Mouse (Mus musculus): ENCODE results near the gene Ndufaf4. TPM values are rescaled to one million over a fixed set of nuclear protein-coding genes. Genes with fewer than 3 reads are reported as not detected.
"Not testable (repeated sequence)": the region's sequence is repeated elsewhere in the genome, so short reads cannot be mapped to it uniquely, and the experiment has no call there.

Gene Ndufaf4
- 50.2 and 55.8 TPM in 2 replicates for polyA plus RNA-seq (2015; fragmentation: Nextera tagmentation; extraction: Ambion mirVana)

DNA sequence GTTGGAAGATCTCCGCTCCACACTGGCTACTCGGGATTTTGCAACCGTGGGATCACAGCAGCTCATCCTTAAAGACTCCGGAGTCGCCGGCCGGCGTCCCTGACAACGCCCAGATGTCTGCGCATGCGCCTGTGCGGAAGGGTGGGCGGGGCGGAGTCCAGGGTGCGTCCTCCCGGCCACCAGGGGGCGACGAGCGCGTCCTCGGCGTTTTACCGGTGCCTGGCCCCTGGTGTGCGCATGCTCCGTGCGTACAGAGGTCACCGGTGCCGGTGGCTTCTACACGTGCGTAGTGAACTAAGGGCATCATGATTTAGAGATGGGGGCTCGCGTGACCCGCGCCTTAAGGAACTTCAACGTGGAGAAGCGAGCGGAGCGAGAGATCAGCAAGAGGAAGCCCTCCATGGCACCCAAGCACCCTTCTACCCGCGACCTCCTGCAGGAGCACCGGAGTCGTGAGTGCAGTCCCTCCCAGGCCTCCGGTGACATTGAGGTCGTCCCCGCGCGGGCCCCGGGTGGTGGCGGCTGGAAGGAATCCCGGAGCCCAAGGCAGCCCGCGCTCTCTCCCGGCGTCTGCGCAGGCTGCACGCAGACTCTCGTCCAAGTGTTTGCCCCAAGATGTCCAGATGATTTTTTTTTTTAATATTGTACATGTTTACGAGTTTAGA, at the start of gene Ndufaf4:
Gene Ndufaf4, plus strand, starts transcription at position 233 of the 665 bp plus-strand sequence.
- under 1% methylated on average over 58 of the region's 58 CpGs for WGBS
- H3K9ac ChIP-seq (ENCODE audit: low read depth, low read length), result peak within 1 kb of the TSS; percentile 89
- no peaks in the 10 kb centered on the region for H3K27me3 ChIP-seq (replicated peaks; ENCODE audit: control insufficient read depth, insufficient read depth, low read length)
- ATAC-seq, result peak; percentile 99
- H3K4me2 ChIP-seq (ENCODE audit: low read depth, low read length), result peak within 1 kb of the TSS; percentile 83
- peaks cover 9% of the 10 kb centered on the region for H3K4me1 ChIP-seq (ENCODE audit: control insufficient read depth, insufficient read depth, low read length)
- peaks cover 2% of the 10 kb centered on the region; the same call in 1 of the 2 replicates for H3K36me3 ChIP-seq (ENCODE audit: control insufficient read depth, insufficient read depth, low read length)
- peak within 1 kb of the TSS; percentile 51; the same call in 1 of the 2 replicates for H3K27ac ChIP-seq (ENCODE audit: low read length)
- no peaks in the 10 kb centered on the region for H3K9me3 ChIP-seq (ENCODE audit: control insufficient read depth, low read length)
- H3K4me3 ChIP-seq (ENCODE audit: low read length), result peak within 1 kb of the TSS; percentile 93

DNA sequence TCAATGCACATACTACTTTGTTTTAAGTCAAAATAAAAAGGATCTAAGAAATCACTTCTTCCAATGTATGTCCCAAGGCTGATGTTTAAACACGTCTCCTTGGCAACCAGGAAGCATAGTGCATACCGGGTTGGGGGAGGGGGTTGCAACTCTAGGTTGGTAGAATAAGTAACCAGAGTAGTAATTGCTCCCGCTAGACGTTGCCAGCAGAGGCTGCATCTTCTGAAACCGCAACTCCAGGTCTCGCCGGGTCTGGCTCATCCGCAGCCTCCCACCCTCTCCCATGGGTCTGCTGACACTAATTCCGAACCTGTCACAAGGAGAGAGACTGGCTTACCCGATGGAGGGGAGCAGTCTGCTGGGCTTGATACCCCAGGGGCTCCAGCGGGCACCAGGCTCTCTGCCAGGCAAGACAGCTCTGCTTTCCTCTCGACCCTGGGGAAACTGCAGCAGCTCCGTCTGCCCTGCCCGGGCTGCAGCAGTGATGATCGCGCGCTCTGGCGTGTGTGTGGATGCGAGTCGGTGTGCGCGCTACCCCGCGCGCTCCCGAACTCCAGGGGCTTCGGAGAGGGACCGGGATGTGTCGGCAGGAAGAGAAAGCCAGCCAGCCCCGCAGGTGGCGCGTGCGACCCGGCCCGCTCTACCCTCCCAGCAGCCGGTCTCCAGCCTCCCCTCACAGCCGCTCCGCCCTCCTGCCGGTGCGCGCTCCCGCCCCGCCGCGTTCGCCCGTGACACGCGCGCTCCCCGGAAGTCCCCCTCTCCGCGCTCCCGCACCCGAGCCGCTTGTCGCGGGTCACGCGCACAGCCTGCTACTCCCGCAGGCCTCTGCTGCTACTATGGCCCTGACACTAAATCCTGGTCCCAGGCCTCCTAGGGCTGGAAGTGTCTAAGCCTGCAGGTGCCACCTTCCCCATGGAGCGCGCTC, 47.2 kb upstream of the Ndufaf4 start, which contains the start of gene Klhl32:
Gene Klhl32, minus strand, starts transcription at position 724 of the 925 bp plus-strand sequence.
- Histone ChIP-seq H3K27me3 (replicated peaks; ENCODE audit: control insufficient read depth, insufficient read depth, low read length) (no peaks in the 10 kb centered on the region), H3K9ac (ENCODE audit: low read depth, low read length) (peak within 1 kb of the TSS; percentile 75), H3K27ac (ENCODE audit: low read length) (peak within 1 kb of the TSS; percentile 21; the same call in 1 of the 2 replicates), H3K9me3 (ENCODE audit: control insufficient read depth, low read length) (no peaks in the 10 kb centered on the region), H3K36me3 (ENCODE audit: control insufficient read depth, insufficient read depth, low read length) (no peaks in the 10 kb centered on the region), H3K4me1 (ENCODE audit: control insufficient read depth, insufficient read depth, low read length) (no peaks in the 10 kb centered on the region), H3K4me3 (ENCODE audit: low read length) (peak within 1 kb of the TSS; percentile 70), H3K4me2 (ENCODE audit: low read depth, low read length) (peak within 1 kb of the TSS; percentile 97)
- peak; percentile 96 for ATAC-seq
- WGBS, result under 1% methylated on average over 57 of the region's 63 CpGs

DNA sequence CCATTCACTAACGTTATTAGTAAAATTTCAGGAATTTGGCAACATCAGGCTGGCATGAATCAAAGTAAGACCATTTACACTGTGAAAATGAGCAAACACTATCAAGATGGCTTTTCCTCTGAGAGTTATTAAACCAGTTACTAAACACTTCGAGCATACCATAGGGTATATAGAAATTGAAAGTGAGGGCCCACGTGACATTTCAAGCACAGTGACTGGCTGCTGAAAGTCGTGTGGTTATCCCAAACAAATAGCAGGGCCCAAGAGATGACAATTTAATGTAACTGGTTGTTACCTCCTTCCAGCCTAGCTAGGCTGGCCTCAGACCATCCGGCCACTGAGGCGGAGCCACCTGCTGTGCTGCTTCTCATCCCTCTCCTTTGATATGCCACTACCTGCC, 32.2 kb upstream of the Ndufaf4 start:
- WGBS, result 44% methylated on average over 6 of the region's 6 CpGs

DNA sequence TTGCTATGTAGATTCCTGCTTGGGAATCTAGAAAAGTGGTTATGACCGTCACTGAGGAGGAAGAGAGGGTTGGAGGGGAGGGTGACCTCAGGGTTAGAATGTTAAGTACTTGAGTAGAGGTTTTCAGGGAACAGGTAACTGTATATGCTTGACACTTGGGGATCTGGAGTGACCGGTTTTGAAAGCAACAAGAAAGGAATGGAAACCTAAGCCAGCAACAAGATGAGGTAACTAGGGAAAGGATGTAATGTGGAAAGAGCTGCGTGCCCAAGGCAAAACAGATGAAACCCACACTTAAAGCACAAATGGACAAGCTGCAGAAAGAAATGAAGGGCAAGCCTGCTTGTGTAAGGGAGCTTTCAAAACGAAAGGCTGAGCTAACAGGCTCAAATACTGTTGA, 28.7 kb upstream of the Ndufaf4 start:
- no peak for ATAC-seq
- WGBS, result 60% methylated on average over 4 of the region's 4 CpGs
- Histone ChIP-seq H3K4me2 (ENCODE audit: low read depth, low read length) (no peak overlapping the region), H3K4me1 (ENCODE audit: control insufficient read depth, insufficient read depth, low read length) (0 out of 2 replicates have a peak, but pooled peaks cover 3% of the 10 kb centered on the region), H3K9me3 (ENCODE audit: control insufficient read depth, low read length) (no peaks in the 10 kb centered on the region), H3K4me3 (ENCODE audit: low read length) (no peak overlapping the region), H3K27me3 (replicated peaks; ENCODE audit: control insufficient read depth, insufficient read depth, low read length) (no peaks in the 10 kb centered on the region), H3K36me3 (ENCODE audit: control insufficient read depth, insufficient read depth, low read length) (no peaks in the 10 kb centered on the region), H3K27ac (ENCODE audit: low read length) (no peak overlapping the region; the same call in 1 of the 2 replicates), H3K9ac (ENCODE audit: low read depth, low read length) (no peak overlapping the region)

More for the DNA sequence above, 32.2 kb upstream of the Ndufaf4 start:
- Histone ChIP-seq H3K4me1 (ENCODE audit: control insufficient read depth, insufficient read depth, low read length) (0 out of 2 replicates have a peak, but pooled peaks cover 3% of the 10 kb centered on the region), H3K4me3 (ENCODE audit: low read length) (no peak overlapping the region), H3K36me3 (ENCODE audit: control insufficient read depth, insufficient read depth, low read length) (no peaks in the 10 kb centered on the region), H3K27ac (ENCODE audit: low read length) (no peak overlapping the region), H3K9ac (ENCODE audit: low read depth, low read length) (no peak overlapping the region), H3K27me3 (replicated peaks; ENCODE audit: control insufficient read depth, insufficient read depth, low read length) (no peaks in the 10 kb centered on the region), H3K4me2 (ENCODE audit: low read depth, low read length) (no peak overlapping the region), H3K9me3 (ENCODE audit: control insufficient read depth, low read length) (no peaks in the 10 kb centered on the region)
- ATAC-seq, result no peak

DNA sequence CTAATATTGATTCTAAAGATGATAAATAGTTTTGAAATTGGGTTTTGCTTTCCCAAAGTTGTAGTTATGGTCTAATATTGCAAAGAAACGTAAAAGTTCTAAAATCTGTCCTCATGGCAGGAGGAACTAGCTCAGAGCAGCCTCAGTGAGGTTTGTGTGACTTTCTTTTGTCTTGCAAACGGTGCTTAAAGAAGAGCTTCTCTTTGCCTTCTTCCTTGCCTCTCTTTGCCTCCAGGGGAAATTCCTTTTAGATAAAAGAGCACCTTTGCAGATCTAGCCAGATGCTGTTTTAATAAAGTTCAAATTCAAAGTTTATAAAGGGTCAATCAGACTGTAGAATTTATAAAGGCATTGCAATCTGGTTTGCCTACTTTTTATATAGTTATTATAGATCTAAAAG, 8.5 kb upstream of the Ndufaf4 start:
- H3K4me1 ChIP-seq (ENCODE audit: control insufficient read depth, insufficient read depth, low read length); H3K27ac ChIP-seq (ENCODE audit: low read length); H3K4me3 ChIP-seq (ENCODE audit: low read length); H3K36me3 ChIP-seq (ENCODE audit: control insufficient read depth, insufficient read depth, low read length); H3K4me2 ChIP-seq (ENCODE audit: low read depth, low read length); H3K27me3 ChIP-seq (replicated peaks; ENCODE audit: control insufficient read depth, insufficient read depth, low read length); ATAC-seq; H3K9me3 ChIP-seq (ENCODE audit: control insufficient read depth, low read length); H3K9ac ChIP-seq (ENCODE audit: low read depth, low read length): not testable (repeated sequence)
- 41% methylated on average over 2 of the region's 2 CpGs for WGBS

DNA sequence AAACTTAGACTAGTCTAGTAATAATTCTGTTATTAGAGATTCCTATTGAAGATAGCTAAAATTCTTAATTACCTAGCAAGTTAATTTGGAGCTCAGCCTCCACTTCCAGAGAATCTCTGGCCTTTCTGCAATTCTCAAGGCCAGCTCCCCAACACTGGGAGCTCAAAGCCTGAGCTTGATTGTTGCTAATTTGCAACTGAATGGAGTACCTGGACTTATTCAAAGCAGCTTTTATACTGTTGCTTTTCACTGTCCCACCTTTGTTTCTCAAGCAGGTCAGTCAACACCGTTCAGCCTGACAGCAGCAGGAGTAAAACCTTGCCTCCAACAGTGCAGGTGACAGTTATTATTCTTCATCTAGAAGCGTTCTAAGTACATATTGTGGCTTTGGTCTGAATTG, 5.6 kb upstream of the Ndufaf4 start:
- H3K4me1 ChIP-seq (ENCODE audit: control insufficient read depth, insufficient read depth, low read length); H3K4me2 ChIP-seq (ENCODE audit: low read depth, low read length); H3K9ac ChIP-seq (ENCODE audit: low read depth, low read length); H3K36me3 ChIP-seq (ENCODE audit: control insufficient read depth, insufficient read depth, low read length); H3K27ac ChIP-seq (ENCODE audit: low read length); H3K4me3 ChIP-seq (ENCODE audit: low read length); H3K9me3 ChIP-seq (ENCODE audit: control insufficient read depth, low read length); ATAC-seq; H3K27me3 ChIP-seq (replicated peaks; ENCODE audit: control insufficient read depth, insufficient read depth, low read length): not testable (repeated sequence)
- WGBS, result 71% methylated on average over 2 of the region's 2 CpGs

DNA sequence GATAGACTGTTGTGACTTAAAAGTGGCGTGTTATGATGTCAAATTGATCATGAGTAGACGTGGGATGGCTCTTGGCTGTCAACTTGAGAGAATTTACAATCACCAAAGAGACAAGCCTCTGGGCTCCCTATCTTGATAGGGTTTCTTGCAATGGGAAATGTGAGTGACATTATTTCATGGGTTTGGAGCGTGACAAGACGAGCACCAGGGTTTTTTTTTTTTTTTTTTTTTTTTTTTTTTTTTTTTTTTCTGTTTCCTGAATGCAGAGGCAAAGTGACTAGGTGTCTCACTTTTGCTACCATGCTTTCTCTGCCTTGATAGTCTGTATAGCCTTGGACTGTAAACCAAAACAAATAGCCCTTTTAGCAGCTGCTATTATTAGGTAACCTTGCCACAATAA, 3.3 kb upstream of the Ndufaf4 start:
- Histone ChIP-seq H3K9me3 (ENCODE audit: control insufficient read depth, low read length) (no peaks in the 10 kb centered on the region), H3K4me3 (ENCODE audit: low read length) (no peak overlapping the region), H3K36me3 (ENCODE audit: control insufficient read depth, insufficient read depth, low read length) (no peaks in the 10 kb centered on the region), H3K9ac (ENCODE audit: low read depth, low read length) (no peak overlapping the region), H3K4me1 (ENCODE audit: control insufficient read depth, insufficient read depth, low read length) (peaks cover 9% of the 10 kb centered on the region), H3K27me3 (replicated peaks; ENCODE audit: control insufficient read depth, insufficient read depth, low read length) (no peaks in the 10 kb centered on the region), H3K4me2 (ENCODE audit: low read depth, low read length) (no peak overlapping the region), H3K27ac (ENCODE audit: low read length) (no peak overlapping the region)
- ATAC-seq, result no peak
- 74% methylated on average over 4 of the region's 4 CpGs for WGBS

DNA sequence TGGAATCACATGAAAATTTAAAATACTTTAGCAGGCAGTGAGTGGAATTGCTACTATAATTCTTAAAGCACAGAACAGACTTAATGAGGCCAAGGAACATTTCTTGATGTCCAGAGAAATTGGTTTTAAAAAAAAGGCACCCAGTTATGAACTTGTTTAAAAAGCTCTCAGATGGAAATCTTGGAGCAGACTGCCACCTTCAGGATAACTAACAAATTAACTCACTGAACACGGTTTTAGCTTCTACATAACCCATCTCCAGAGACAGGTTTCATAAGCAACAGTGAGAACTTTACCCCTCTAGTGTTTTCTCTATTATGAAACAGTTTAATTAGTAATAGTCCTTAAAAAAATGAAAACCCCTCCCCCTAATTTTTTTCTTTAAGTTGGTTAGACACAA, 1.1 kb upstream of the Ndufaf4 start:
- no peak for ATAC-seq

DNA sequence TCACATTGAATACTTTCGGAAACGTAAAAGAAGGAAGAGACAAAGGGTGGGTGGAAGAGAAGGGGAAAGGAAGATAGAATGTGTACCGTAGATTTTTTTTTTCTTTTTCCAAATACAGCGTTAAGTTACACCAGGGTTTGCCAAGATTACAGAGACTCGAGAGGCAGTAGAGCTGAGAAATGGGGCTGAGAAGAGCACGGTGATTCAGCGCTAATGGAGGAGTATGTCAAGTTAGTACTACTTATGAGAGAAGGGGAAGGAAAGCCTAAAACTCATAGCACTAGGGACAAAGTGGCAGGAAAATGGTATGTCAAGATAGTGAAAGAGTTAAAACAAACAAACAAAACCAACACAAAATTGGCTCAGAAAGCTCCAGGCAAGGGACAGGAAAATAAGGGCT, 532 bp upstream of the Ndufaf4 start:
- Histone ChIP-seq H3K9me3 (ENCODE audit: control insufficient read depth, low read length) (no peaks in the 10 kb centered on the region), H3K4me2 (ENCODE audit: low read depth, low read length) (peak overlapping the region; percentile 83), H3K27ac (ENCODE audit: low read length) (no peak overlapping the region), H3K4me3 (ENCODE audit: low read length) (peak overlapping the region; percentile 93), H3K27me3 (replicated peaks; ENCODE audit: control insufficient read depth, insufficient read depth, low read length) (no peaks in the 10 kb centered on the region), H3K4me1 (ENCODE audit: control insufficient read depth, insufficient read depth, low read length) (peaks cover 9% of the 10 kb centered on the region), H3K9ac (ENCODE audit: low read depth, low read length) (0 out of 2 replicates have a peak overlapping the region, but pooled peaks have one; percentile 11), H3K36me3 (ENCODE audit: control insufficient read depth, insufficient read depth, low read length) (no peaks in the 10 kb centered on the region)
- ATAC-seq, result peak; percentile 32
- WGBS, result 17% methylated on average over 7 of the region's 7 CpGs

More for the DNA sequence above, 1.1 kb upstream of the Ndufaf4 start:
- Histone ChIP-seq H3K9ac (ENCODE audit: low read depth, low read length) (no peak overlapping the region), H3K4me1 (ENCODE audit: control insufficient read depth, insufficient read depth, low read length) (peaks cover 9% of the 10 kb centered on the region), H3K4me2 (ENCODE audit: low read depth, low read length) (no peak overlapping the region), H3K4me3 (ENCODE audit: low read length) (no peak overlapping the region), H3K36me3 (ENCODE audit: control insufficient read depth, insufficient read depth, low read length) (no peaks in the 10 kb centered on the region), H3K27me3 (replicated peaks; ENCODE audit: control insufficient read depth, insufficient read depth, low read length) (no peaks in the 10 kb centered on the region), H3K9me3 (ENCODE audit: control insufficient read depth, low read length) (no peaks in the 10 kb centered on the region), H3K27ac (ENCODE audit: low read length) (no peak overlapping the region)
- 0% methylated on average over 1 of the region's 1 CpGs for WGBS
